In the genomic region with DNA sequence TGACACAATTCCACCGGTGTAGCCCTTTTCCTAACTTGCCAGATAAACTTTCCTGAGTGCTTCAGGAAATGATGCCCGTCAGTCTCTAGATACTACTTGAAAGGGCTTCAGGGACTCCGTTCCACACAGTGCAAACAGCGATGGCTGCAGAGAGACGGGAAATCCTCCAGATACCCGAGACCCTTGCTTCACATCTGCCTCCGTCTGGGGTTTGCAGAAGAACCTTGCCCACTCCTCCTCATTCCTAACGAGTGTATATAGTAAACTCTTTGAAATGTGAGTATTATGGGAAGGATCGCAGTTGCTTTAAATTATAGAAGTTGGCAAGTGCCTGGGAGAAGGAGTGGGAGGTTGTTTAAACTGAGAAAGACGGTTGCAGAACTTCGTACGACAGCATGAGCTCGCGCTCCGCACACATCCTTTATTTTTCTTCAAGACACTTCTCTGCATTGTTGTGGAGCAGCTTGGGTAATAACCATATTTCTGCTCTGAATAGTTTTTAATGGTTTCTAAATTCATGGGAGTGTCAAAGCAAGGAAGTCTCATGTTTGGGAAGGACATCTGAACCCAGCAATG, we compare ENCODE assay signal across 10 mouse cellular contexts. TPM values are rescaled to one million over a fixed set of nuclear protein-coding genes. Genes with fewer than 3 reads are reported as not detected.
DNase-seq lines count a peak whose midpoint lies in the region; ATAC-seq and TF ChIP-seq lines count a peak whose summit lies in the region.
"Had no signal": no experiment of that assay in that cellular context is flagged by ENCODE, and none has a peak within 500 bp of the region (broad histone marks: within the 10 kb centered on the region; RNA-seq: fewer than 3 reads in every experiment).

Gene C1qtnf7 (plus strand): TSS at position 138 of the 576 bp plus-strand sequence.

- no peaks in the 10 kb centered on the region for H3K9me3 ChIP-seq in embryonic facial prominence, embryonic 12.5 days
- no peaks in the 10 kb centered on the region for H3K9me3 ChIP-seq in intestine, embryonic 16.5 days (ENCODE audit: control insufficient read depth, low read length)
- H3K9me3 ChIP-seq in neural tube, embryonic 15.5 days (replicated peaks): no peaks in the 10 kb centered on the region
- H3K9me3 ChIP-seq: G1E had no signal

- peak within 1 kb of the TSS; percentile 19 for H3K4me3 ChIP-seq in embryonic facial prominence, embryonic 12.5 days
- peak within 1 kb of the TSS; percentile 31 for H3K4me3 ChIP-seq in intestine, embryonic 16.5 days (ENCODE audit: low read length)
- no peak within 1 kb of the TSS for H3K4me3 ChIP-seq in neural tube, embryonic 15.5 days (replicated peaks)
- no peak within 1 kb of the TSS for H3K4me3 ChIP-seq in thymus, adult 2 months (ENCODE audit: control insufficient read depth, insufficient read depth, low read length)

- peak; percentile 33 for DNase-seq in kidney, postnatal 10 days
- no peak for DNase-seq in kidney, postnatal 14 days
- no peak for DNase-seq in cerebellum, postnatal 4 days (ENCODE audit: low spot score in 2 of 2)
- no peak for DNase-seq in thymus, adult 2 months
- DNase-seq in Muller cell, postnatal 12 days (ENCODE audit: inconsistent ontology term): no peak
- DNase-seq: cerebellum, adult 11-12 months had no signal

- H3K27ac ChIP-seq in embryonic facial prominence, embryonic 12.5 days: no peak within 1 kb of the TSS
- peak within 1 kb of the TSS; percentile 52 for H3K27ac ChIP-seq in intestine, embryonic 16.5 days (ENCODE audit: low read length)
- no peak within 1 kb of the TSS for H3K27ac ChIP-seq in neural tube, embryonic 15.5 days (replicated peaks)
- no peak within 1 kb of the TSS for H3K27ac ChIP-seq in thymus, adult 2 months (ENCODE audit: control insufficient read depth, insufficient read depth, low read length)

- WGBS in embryonic facial prominence, embryonic 12.5 days: 27% methylated on average over 15 of the region's 15 CpGs
- 35% methylated on average over 15 of the region's 15 CpGs for WGBS in intestine, embryonic 16.5 days
- 72% methylated on average over 15 of the region's 15 CpGs for WGBS in neural tube, embryonic 15.5 days
- 64% methylated on average over 15 of the region's 15 CpGs for WGBS in thymus, adult 2 months

- no peaks in the 10 kb centered on the region for H3K27me3 ChIP-seq in embryonic facial prominence, embryonic 12.5 days
- H3K27me3 ChIP-seq in intestine, embryonic 16.5 days (replicated peaks; ENCODE audit: control insufficient read depth, insufficient read depth, low read length): no peaks in the 10 kb centered on the region
- H3K27me3 ChIP-seq in neural tube, embryonic 15.5 days (replicated peaks): no peaks in the 10 kb centered on the region
- H3K27me3 ChIP-seq in thymus, adult 2 months (ENCODE audit: control insufficient read depth, insufficient read depth, low read length): no peaks in the 10 kb centered on the region

- TF ChIP-seq POLR2A in thymus, adult 2 months (IDR thresholded peaks at IDR 0.05; ENCODE audit: control insufficient read depth, extremely low read depth, insufficient read depth, low read length, poor library complexity): no peak

- peak within 1 kb of the TSS; percentile 27 for H3K4me2 ChIP-seq in embryonic facial prominence, embryonic 12.5 days (replicated peaks)
- H3K4me2 ChIP-seq in intestine, embryonic 16.5 days (ENCODE audit: low read depth, low read length): peak within 1 kb of the TSS; percentile 46
- peak within 1 kb of the TSS; percentile 19 for H3K4me2 ChIP-seq in neural tube, embryonic 15.5 days

- H3K4me1 ChIP-seq in embryonic facial prominence, embryonic 12.5 days: peaks cover 17% of the 10 kb centered on the region
- peaks cover 18% of the 10 kb centered on the region for H3K4me1 ChIP-seq in intestine, embryonic 16.5 days (ENCODE audit: control insufficient read depth, insufficient read depth, low read length)
- no peaks in the 10 kb centered on the region for H3K4me1 ChIP-seq in neural tube, embryonic 15.5 days
- H3K4me1 ChIP-seq in thymus, adult 2 months (replicated peaks; ENCODE audit: control insufficient read depth, insufficient read depth, low read length): no peaks in the 10 kb centered on the region

- no peak within 1 kb of the TSS for H3K9ac ChIP-seq in embryonic facial prominence, embryonic 12.5 days
- peak within 1 kb of the TSS; percentile 26; the same call in 1 of the 2 replicates for H3K9ac ChIP-seq in intestine, embryonic 16.5 days (ENCODE audit: low read depth, low read length)
- no peak within 1 kb of the TSS for H3K9ac ChIP-seq in neural tube, embryonic 15.5 days (replicated peaks)

- no peak for ATAC-seq in embryonic facial prominence, embryonic 12.5 days (ENCODE audit: insufficient number of reproducible peaks, insufficient read depth, low FRiP score, low TSS enrichment)
- peak; percentile 24; the same call in 1 of the 2 replicates for ATAC-seq in intestine, embryonic 16.5 days
- ATAC-seq in neural tube, embryonic 15.5 days (ENCODE audit: low FRiP score): no peak

- no peaks in the 10 kb centered on the region for H3K36me3 ChIP-seq in embryonic facial prominence, embryonic 12.5 days
- H3K36me3 ChIP-seq in intestine, embryonic 16.5 days (ENCODE audit: control insufficient read depth, insufficient read depth, low read length): no peaks in the 10 kb centered on the region
- H3K36me3 ChIP-seq in neural tube, embryonic 15.5 days: no peaks in the 10 kb centered on the region
- H3K36me3 ChIP-seq in thymus, adult 2 months (ENCODE audit: control insufficient read depth, insufficient read depth, low read length): no peaks in the 10 kb centered on the region
- H3K36me3 ChIP-seq: G1E had no signal

- no peak for TF ChIP-seq CTCF in thymus, adult 2 months (IDR thresholded peaks at IDR 0.05; ENCODE audit: borderline replicate concordance, control insufficient read depth, extremely low read depth, insufficient read depth, low read length, poor library complexity)

RNA-seq across cellular contexts. Expression of gene C1qtnf7, which starts in this region (rescaled TPM):
- polyA plus RNA-seq in embryonic facial prominence, embryonic 12.5 days (2016; fragmentation: Nextera tagmentation; extraction: Ambion mirVana): 8.6 and 10.3 TPM in 2 replicates
- polyA plus RNA-seq in intestine, embryonic 16.5 days (2015; fragmentation: Nextera tagmentation; extraction: Ambion mirVana): 4.1 and 4.8 TPM in 2 replicates
- 1.7 and 2.2 TPM in 2 replicates for polyA plus RNA-seq in neural tube, embryonic 15.5 days (2015; fragmentation: Nextera tagmentation; extraction: Ambion mirVana)
- polyA plus RNA-seq in thymus, adult 2 months (2012; rRNA removed): 0.42 and 0.96 TPM in 2 replicates
- polyA plus RNA-seq: G1E had no signal

Comparison
In these comparisons a context has a peak if more than half of its experiments do, and no peak if none do; other contexts are left out.
1. H3K4me3 ChIP-seq: peak in embryonic facial prominence, embryonic 12.5 days (single experiment) and intestine, embryonic 16.5 days (single experiment); none in neural tube, embryonic 15.5 days (single experiment) and thymus, adult 2 months (single experiment).
2. Peak in every context shown above with its lines, with median percentiles within 50 percentile points of each other: H3K4me2 ChIP-seq.